Comparison of ENCODE assay signal across 9 mouse cellular contexts in genomic region chr8:70647343-70648163, GRCm38 (mm10). TPM values are rescaled to one million over a fixed set of nuclear protein-coding genes. Genes with fewer than 3 reads are reported as not detected.
DNase-seq lines count a peak whose midpoint lies in the region; ATAC-seq and TF ChIP-seq lines count a peak whose summit lies in the region.
"Had no signal": no experiment of that assay in that cellular context is flagged by ENCODE, and none has a peak within 500 bp of the region (broad histone marks: within the 10 kb centered on the region; RNA-seq: fewer than 3 reads in every experiment).

No protein-coding gene starts in this region.

- no peak for TF ChIP-seq CTCF in lung, postnatal 0 days (IDR thresholded peaks at IDR 0.05)

- H3K27ac ChIP-seq in lung, embryonic 16.5 days (ENCODE audit: low read length) = no peak overlapping the region
- peak overlapping the region; percentile 79 for H3K27ac ChIP-seq in limb, embryonic 10.5 days
- peak overlapping the region; percentile 73; the same call in 1 of the 2 replicates for H3K27ac ChIP-seq in stomach, embryonic 15.5 days
- H3K27ac ChIP-seq in lung, postnatal 0 days (ENCODE audit: low read length) = no peak overlapping the region

- no peak overlapping the region for H3K4me2 ChIP-seq in lung, embryonic 16.5 days (ENCODE audit: low read depth, low read length)
- H3K4me2 ChIP-seq in stomach, embryonic 15.5 days = no peak overlapping the region
- H3K4me2 ChIP-seq in lung, postnatal 0 days (replicated peaks; ENCODE audit: low read depth, low read length) = no peak overlapping the region

- ATAC-seq in lung, embryonic 16.5 days (ENCODE audit: low read depth) = no peak
- ATAC-seq in stomach, embryonic 15.5 days (ENCODE audit: insufficient read depth, low FRiP score, low read depth) = no peak
- ATAC-seq in lung, postnatal 0 days = no peak

- intact Hi-C loops in heart, postnatal 10 days (cut with DNase I) = no loop called here

- H3K4me3 ChIP-seq in lung, embryonic 16.5 days (ENCODE audit: low read length) = no peak overlapping the region
- peak overlapping the region; percentile 2; the same call in 1 of the 2 replicates for H3K4me3 ChIP-seq in limb, embryonic 10.5 days
- H3K4me3 ChIP-seq in stomach, embryonic 15.5 days (replicated peaks) = no peak overlapping the region
- no peak overlapping the region for H3K4me3 ChIP-seq in lung, postnatal 0 days (ENCODE audit: low read depth, low read length)

- H3K27me3 ChIP-seq in lung, embryonic 16.5 days (ENCODE audit: control insufficient read depth, insufficient read depth, low read depth, low read length) = no peaks in the 10 kb centered on the region
- no peaks in the 10 kb centered on the region for H3K27me3 ChIP-seq in limb, embryonic 10.5 days (ENCODE audit: low read depth, poor library complexity, severe bottlenecking)
- H3K27me3 ChIP-seq in stomach, embryonic 15.5 days (replicated peaks) = no peaks in the 10 kb centered on the region
- H3K27me3 ChIP-seq in lung, postnatal 0 days (replicated peaks; ENCODE audit: insufficient read depth, low read length) = no peaks in the 10 kb centered on the region

- DNase-seq in lung, postnatal 36 days = no peak
- peak; percentile 58 to 68 for DNase-seq in heart, postnatal 10 days
- peak; percentile 54 for DNase-seq in limb, embryonic 10.5 days (ENCODE audit: low spot score)
- DNase-seq in cerebellum, postnatal 14 days = no peak
- no peak for DNase-seq in lung, postnatal 0 days (ENCODE audit: low spot score)
- DNase-seq in right cerebral cortex, postnatal 14 days = no peak

- TF ChIP-seq EP300 in lung, postnatal 0 days (IDR thresholded peaks at IDR 0.05) = no peak

- H3K36me3 ChIP-seq in lung, embryonic 16.5 days (ENCODE audit: control insufficient read depth, insufficient read depth, low read length) = peaks cover 16% of the 10 kb centered on the region
- H3K36me3 ChIP-seq in limb, embryonic 10.5 days = peaks cover 38% of the 10 kb centered on the region
- H3K36me3 ChIP-seq in stomach, embryonic 15.5 days = peaks cover 6% of the 10 kb centered on the region; the same call in 1 of the 2 replicates
- H3K36me3 ChIP-seq in lung, postnatal 0 days (ENCODE audit: insufficient read depth, low read length) = peaks cover 20% of the 10 kb centered on the region

- H3K9me3 ChIP-seq in lung, embryonic 16.5 days (ENCODE audit: control insufficient read depth, low read length) = no peaks in the 10 kb centered on the region
- H3K9me3 ChIP-seq in limb, embryonic 10.5 days (replicated peaks) = no peaks in the 10 kb centered on the region
- H3K9me3 ChIP-seq in stomach, embryonic 15.5 days = no peaks in the 10 kb centered on the region
- H3K9me3 ChIP-seq in lung, postnatal 0 days (ENCODE audit: low read length) = no peaks in the 10 kb centered on the region

- peaks cover 41% of the 10 kb centered on the region for H3K4me1 ChIP-seq in lung, embryonic 16.5 days (replicated peaks; ENCODE audit: control insufficient read depth, insufficient read depth, low read length)
- peaks cover 54% of the 10 kb centered on the region for H3K4me1 ChIP-seq in limb, embryonic 10.5 days
- H3K4me1 ChIP-seq in stomach, embryonic 15.5 days = peaks cover 34% of the 10 kb centered on the region
- peaks cover 26% of the 10 kb centered on the region; the same call in 1 of the 2 replicates for H3K4me1 ChIP-seq in lung, postnatal 0 days (ENCODE audit: insufficient read depth, low read depth, low read length)

- H3K9ac ChIP-seq in lung, embryonic 16.5 days (ENCODE audit: low read length) = peak overlapping the region; percentile 30; the same call in 1 of the 2 replicates
- no peak overlapping the region for H3K9ac ChIP-seq in stomach, embryonic 15.5 days
- no peak overlapping the region for H3K9ac ChIP-seq in lung, postnatal 0 days (replicated peaks; ENCODE audit: low read depth)

- WGBS in lung, embryonic 16.5 days = 42% methylated on average over 8 of the region's 8 CpGs
- 41% methylated on average over 8 of the region's 8 CpGs for WGBS in limb, embryonic 10.5 days
- 43% methylated on average over 8 of the region's 8 CpGs for WGBS in stomach, embryonic 15.5 days
- WGBS in lung, postnatal 0 days = 52% methylated on average over 8 of the region's 8 CpGs

RNA-seq across cellular contexts. Expression of gene Pgpep1, which starts 12.6 kb away (rescaled TPM):
- polyA plus RNA-seq in lung, embryonic 16.5 days (2015; fragmentation: Nextera tagmentation; extraction: Ambion mirVana) = 43.6 and 46.7 TPM in 2 replicates
- total RNA-seq in heart, postnatal 10 days (2021) = 10 to 100 TPM; 39.6 to 42.9 TPM
- polyA plus RNA-seq in limb, embryonic 10.5 days (2016; fragmentation: Nextera tagmentation; extraction: Ambion mirVana) = 44.7 and 45.0 TPM in 2 replicates
- 49.9 and 57.9 TPM in 2 replicates for polyA plus RNA-seq in stomach, embryonic 15.5 days (2015; fragmentation: Nextera tagmentation; extraction: Ambion mirVana)
- 32.9 and 34.4 TPM in 2 replicates for polyA plus RNA-seq in lung, postnatal 0 days (2015; fragmentation: Nextera tagmentation; extraction: Ambion mirVana)

RNA-seq across cellular contexts. Expression of gene Gdf15, which starts 15.3 kb away (rescaled TPM):
- 0.45 and 0.60 TPM in 2 replicates for polyA plus RNA-seq in lung, embryonic 16.5 days (2015; fragmentation: Nextera tagmentation; extraction: Ambion mirVana)
- total RNA-seq in heart, postnatal 10 days (2021) = 1 to 10 TPM in 1 of 2 experiments, under 1 TPM in 1; 0.86 to 1.1 TPM
- not detected in 2 replicates for polyA plus RNA-seq in limb, embryonic 10.5 days (2016; fragmentation: Nextera tagmentation; extraction: Ambion mirVana)
- polyA plus RNA-seq in stomach, embryonic 15.5 days (2015; fragmentation: Nextera tagmentation; extraction: Ambion mirVana) = 0.95 and 1.4 TPM in 2 replicates
- polyA plus RNA-seq in lung, postnatal 0 days (2015; fragmentation: Nextera tagmentation; extraction: Ambion mirVana) = 1.3 and 2.3 TPM in 2 replicates
- total RNA-seq: neutrophil, adult 5-6 weeks had no signal

RNA-seq across cellular contexts. Expression of gene Lsm4, which starts 25.5 kb away (rescaled TPM):
- 197 and 214 TPM in 2 replicates for polyA plus RNA-seq in lung, embryonic 16.5 days (2015; fragmentation: Nextera tagmentation; extraction: Ambion mirVana)
- 10 to 100 TPM; 82.8 to 94.1 TPM for total RNA-seq in heart, postnatal 10 days (2021)
- polyA plus RNA-seq in limb, embryonic 10.5 days (2016; fragmentation: Nextera tagmentation; extraction: Ambion mirVana) = 405 and 438 TPM in 2 replicates
- polyA plus RNA-seq in stomach, embryonic 15.5 days (2015; fragmentation: Nextera tagmentation; extraction: Ambion mirVana) = 271 and 297 TPM in 2 replicates
- 95.9 and 104 TPM in 2 replicates for polyA plus RNA-seq in lung, postnatal 0 days (2015; fragmentation: Nextera tagmentation; extraction: Ambion mirVana)

RNA-seq across cellular contexts. Expression of gene Lrrc25, which starts 31.6 kb away (rescaled TPM):
- polyA plus RNA-seq in lung, embryonic 16.5 days (2015; fragmentation: Nextera tagmentation; extraction: Ambion mirVana) = 2.0 and 3.2 TPM in 2 replicates
- total RNA-seq in heart, postnatal 10 days (2021) = 1 to 10 TPM; 1.1 to 1.6 TPM
- polyA plus RNA-seq in limb, embryonic 10.5 days (2016; fragmentation: Nextera tagmentation; extraction: Ambion mirVana) = 0.38 and 0.64 TPM in 2 replicates
- polyA plus RNA-seq in stomach, embryonic 15.5 days (2015; fragmentation: Nextera tagmentation; extraction: Ambion mirVana) = 3.7 and 3.9 TPM in 2 replicates
- 4.2 TPM in 2 replicates for polyA plus RNA-seq in lung, postnatal 0 days (2015; fragmentation: Nextera tagmentation; extraction: Ambion mirVana)

RNA-seq across cellular contexts. Expression of gene Ssbp4, which starts 38.9 kb away (rescaled TPM):
- polyA plus RNA-seq in lung, embryonic 16.5 days (2015; fragmentation: Nextera tagmentation; extraction: Ambion mirVana) = 106 and 108 TPM in 2 replicates
- total RNA-seq in heart, postnatal 10 days (2021) = 10 to 100 TPM; 54.7 to 55.6 TPM
- 164 and 182 TPM in 2 replicates for polyA plus RNA-seq in limb, embryonic 10.5 days (2016; fragmentation: Nextera tagmentation; extraction: Ambion mirVana)
- polyA plus RNA-seq in stomach, embryonic 15.5 days (2015; fragmentation: Nextera tagmentation; extraction: Ambion mirVana) = 104 and 117 TPM in 2 replicates
- polyA plus RNA-seq in lung, postnatal 0 days (2015; fragmentation: Nextera tagmentation; extraction: Ambion mirVana) = 117 and 125 TPM in 2 replicates

Comparison
In these comparisons a context has a peak if more than half of its experiments do, and no peak if none do; other contexts are left out.
1. H3K27ac ChIP-seq: peak in limb, embryonic 10.5 days (single experiment) and stomach, embryonic 15.5 days (single experiment); none in lung, embryonic 16.5 days (single experiment) and lung, postnatal 0 days (single experiment).
2. DNase-seq: peak in heart, postnatal 10 days (2 of 2) and limb, embryonic 10.5 days (single experiment); none in lung, postnatal 36 days (single experiment), cerebellum, postnatal 14 days (0 of 2), lung, postnatal 0 days (single experiment) and right cerebral cortex, postnatal 14 days (single experiment).